Mouse (Mus musculus): ENCODE data around the gene Gm11564. TPM values are rescaled to one million over a fixed set of nuclear protein-coding genes. Genes with fewer than 3 reads are reported as not detected.

The Gm11564 gene
- polyA plus RNA-seq, 1 experiment from 2014 or later, result not detected

Other genes starting within 250 kb of the Gm11564 start
- not detected in 2 replicates for gene Krtap3-1, start 249.0 kb downstream of the Gm11564 start, polyA plus RNA-seq (2014; fragmentation: Nextera tagmentation; extraction: Ambion mirVana)
- gene Krtap1-5, start 234.7 kb downstream of the Gm11564 start, polyA plus RNA-seq (2014; fragmentation: Nextera tagmentation; extraction: Ambion mirVana), result not detected in 2 replicates
- not detected in 2 replicates for gene Krtap1-4, start 232.0 kb downstream of the Gm11564 start, polyA plus RNA-seq (2014; fragmentation: Nextera tagmentation; extraction: Ambion mirVana)
- gene Krtap1-3, start 224.3 kb downstream of the Gm11564 start, polyA plus RNA-seq (2014; fragmentation: Nextera tagmentation; extraction: Ambion mirVana), result not detected in 2 replicates
- gene Krtap9-3, start 217.6 kb downstream of the Gm11564 start, polyA plus RNA-seq (2014; fragmentation: Nextera tagmentation; extraction: Ambion mirVana), result not detected in 2 replicates
- gene Gm11938, start 212.4 kb downstream of the Gm11564 start, polyA plus RNA-seq (2014; fragmentation: Nextera tagmentation; extraction: Ambion mirVana), result not detected in 2 replicates
- not detected in 2 replicates for gene Gm11937, start 205.5 kb downstream of the Gm11564 start, polyA plus RNA-seq (2014; fragmentation: Nextera tagmentation; extraction: Ambion mirVana)
- gene Krtap2-4, start 200.8 kb downstream of the Gm11564 start, polyA plus RNA-seq (2014; fragmentation: Nextera tagmentation; extraction: Ambion mirVana), result not detected in 2 replicates
- gene Gm11562, start 195.2 kb downstream of the Gm11564 start, polyA plus RNA-seq (2014; fragmentation: Nextera tagmentation; extraction: Ambion mirVana), result not detected in 2 replicates
- gene Krtap4-1, start 187.4 kb downstream of the Gm11564 start, polyA plus RNA-seq (2014; fragmentation: Nextera tagmentation; extraction: Ambion mirVana), result not detected in 2 replicates
- not detected in 2 replicates for gene Krtap4-2, start 180.6 kb downstream of the Gm11564 start, polyA plus RNA-seq (2014; fragmentation: Nextera tagmentation; extraction: Ambion mirVana)
- gene Krtap4-7, start 171.6 kb downstream of the Gm11564 start, polyA plus RNA-seq (2014; fragmentation: Nextera tagmentation; extraction: Ambion mirVana), result not detected in 2 replicates
- gene Gm11555, start 165.4 kb downstream of the Gm11564 start, polyA plus RNA-seq (2014; fragmentation: Nextera tagmentation; extraction: Ambion mirVana), result not detected in 2 replicates
- gene Gm11563, start 156.7 kb downstream of the Gm11564 start, polyA plus RNA-seq (2014; fragmentation: Nextera tagmentation; extraction: Ambion mirVana), result not detected in 2 replicates
- not detected in 2 replicates for gene Krtap4-6, start 149.7 kb downstream of the Gm11564 start, polyA plus RNA-seq (2014; fragmentation: Nextera tagmentation; extraction: Ambion mirVana)
- gene Gm14190, start 124.9 kb downstream of the Gm11564 start, polyA plus RNA-seq (2014; fragmentation: Nextera tagmentation; extraction: Ambion mirVana), result not detected in 2 replicates
- gene Gm14180, start 81.4 kb downstream of the Gm11564 start, polyA plus RNA-seq (2014; fragmentation: Nextera tagmentation; extraction: Ambion mirVana), result not detected in 2 replicates
- gene Gm11595, start 42.8 kb downstream of the Gm11564 start, polyA plus RNA-seq (2014; fragmentation: Nextera tagmentation; extraction: Ambion mirVana), result not detected in 2 replicates
- gene Krtap4-8, start 35.0 kb downstream of the Gm11564 start, polyA plus RNA-seq (2014; fragmentation: Nextera tagmentation; extraction: Ambion mirVana), result not detected in 2 replicates
- not detected in 2 replicates for gene Krtap4-9, start 30.5 kb downstream of the Gm11564 start, polyA plus RNA-seq (2014; fragmentation: Nextera tagmentation; extraction: Ambion mirVana)
- not detected in 2 replicates for gene Gm11596, start 22.2 kb downstream of the Gm11564 start, polyA plus RNA-seq (2014; fragmentation: Nextera tagmentation; extraction: Ambion mirVana)
- not detected in 2 replicates for gene Gm11569, start 16.7 kb downstream of the Gm11564 start, polyA plus RNA-seq (2014; fragmentation: Nextera tagmentation; extraction: Ambion mirVana)
- gene Gm11554, start 11.2 kb downstream of the Gm11564 start, polyA plus RNA-seq (2014; fragmentation: Nextera tagmentation; extraction: Ambion mirVana), result not detected in 2 replicates
- not detected in 2 replicates for gene Krtap4-13, start 5.8 kb downstream of the Gm11564 start, polyA plus RNA-seq (2014; fragmentation: Nextera tagmentation; extraction: Ambion mirVana)
- gene 2300003K06Rik, start 22.4 kb upstream of the Gm11564 start, polyA plus RNA-seq (2014; fragmentation: Nextera tagmentation; extraction: Ambion mirVana), result not detected in 2 replicates
- gene Krtap4-16, start 35.9 kb upstream of the Gm11564 start, polyA plus RNA-seq (2014; fragmentation: Nextera tagmentation; extraction: Ambion mirVana), result not detected in 2 replicates
- not detected in 2 replicates for gene Gm11568, start 42.3 kb upstream of the Gm11564 start, polyA plus RNA-seq (2014; fragmentation: Nextera tagmentation; extraction: Ambion mirVana)
- not detected in 2 replicates for gene Gm11559, start 48.8 kb upstream of the Gm11564 start, polyA plus RNA-seq (2014; fragmentation: Nextera tagmentation; extraction: Ambion mirVana)
- not detected in 2 replicates for gene Krtap9-1, start 57.7 kb upstream of the Gm11564 start, polyA plus RNA-seq (2014; fragmentation: Nextera tagmentation; extraction: Ambion mirVana)
- not detected in 2 replicates for gene Gm11567, start 63.5 kb upstream of the Gm11564 start, polyA plus RNA-seq (2014; fragmentation: Nextera tagmentation; extraction: Ambion mirVana)
- gene Krtap31-1, start 92.3 kb upstream of the Gm11564 start, polyA plus RNA-seq (2014; fragmentation: Nextera tagmentation; extraction: Ambion mirVana), result not detected in 2 replicates
- gene Gm11565, start 99.1 kb upstream of the Gm11564 start, polyA plus RNA-seq (2014; fragmentation: Nextera tagmentation; extraction: Ambion mirVana), result not detected in 2 replicates
- not detected in 2 replicates for gene Krtap31-2, start 120.6 kb upstream of the Gm11564 start, polyA plus RNA-seq (2014; fragmentation: Nextera tagmentation; extraction: Ambion mirVana)
- gene Krtap9-5, start 132.8 kb upstream of the Gm11564 start, polyA plus RNA-seq (2014; fragmentation: Nextera tagmentation; extraction: Ambion mirVana), result not detected in 2 replicates
- gene Krtap29-1, start 163.4 kb upstream of the Gm11564 start, polyA plus RNA-seq (2014; fragmentation: Nextera tagmentation; extraction: Ambion mirVana), result not detected in 2 replicates
- gene Krtap16-1, start 170.9 kb upstream of the Gm11564 start, polyA plus RNA-seq (2014; fragmentation: Nextera tagmentation; extraction: Ambion mirVana), result not detected in 2 replicates
- gene Krtap17-1, start 178.3 kb upstream of the Gm11564 start, polyA plus RNA-seq (2014; fragmentation: Nextera tagmentation; extraction: Ambion mirVana), result not detected in 2 replicates
- not detected in 2 replicates for gene Krt33a, start 200.5 kb upstream of the Gm11564 start, polyA plus RNA-seq (2014; fragmentation: Nextera tagmentation; extraction: Ambion mirVana)
- not detected in 2 replicates for gene Krt33b, start 214.2 kb upstream of the Gm11564 start, polyA plus RNA-seq (2014; fragmentation: Nextera tagmentation; extraction: Ambion mirVana)
- gene Krt34, start 225.9 kb upstream of the Gm11564 start, polyA plus RNA-seq (2014; fragmentation: Nextera tagmentation; extraction: Ambion mirVana), result not detected in 2 replicates
- gene Krt31, start 234.9 kb upstream of the Gm11564 start, polyA plus RNA-seq (2014; fragmentation: Nextera tagmentation; extraction: Ambion mirVana), result not detected in 2 replicates